Mouse (Mus musculus) ES-Bruce4 (cell line): ENCODE measurements around the gene Mrpl12.

ENCODE experiments used
- CTCF ChIP-seq: IDR thresholded peaks from one replicate; pipeline ENCODE4 v1.8.1; 2011; ENCODE audit warnings: low read depth, low read length
- EP300 ChIP-seq: IDR thresholded peaks from 2 replicates; pipeline ENCODE4 v1.6.1; 2011; ENCODE audit warnings: low read depth, low read length; ENCODE audit not compliant: insufficient read depth
- POLR2A ChIP-seq: IDR thresholded peaks from one replicate; pipeline ENCODE4 v1.8.1; 2011; ENCODE audit warnings: low read length; ENCODE audit not compliant: insufficient read depth

DNA sequence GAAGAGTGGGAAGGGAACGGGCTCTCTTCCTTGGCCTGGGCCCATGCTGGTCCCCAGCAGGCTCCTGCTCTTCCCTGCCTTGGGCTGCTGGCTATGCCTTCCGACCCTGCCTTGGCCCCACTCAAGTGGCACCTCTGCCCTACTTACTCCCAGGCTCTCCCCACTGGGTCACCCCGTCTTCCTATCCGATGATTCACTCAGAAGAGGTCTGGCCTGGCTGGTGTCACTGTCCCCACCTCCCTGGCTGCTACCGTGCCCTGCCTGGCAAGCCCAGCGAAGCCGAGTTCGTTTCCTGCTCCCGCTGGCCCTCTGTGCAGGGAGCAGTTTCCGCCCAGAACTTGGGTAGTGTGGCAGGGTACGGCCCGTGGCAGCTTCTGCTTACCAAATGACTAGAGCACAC, 13.8 kb downstream of the Mrpl12 start:
- TF ChIP-seq CTCF (no peak), EP300 (no peak), POLR2A (no peak)
